Mouse (Mus musculus) adrenal gland (tissue): ENCODE data around the gene Tab1.

Source experiments
- intact Hi-C: fragments of 180-260 bp; cut with DNase I; formaldehyde crosslinking; loops from one replicate; pipeline ENCODE4 v1.15.1; 2025

Tab1 gene

GRCm38 (mm10) chr15:80191585-80192245 is 58.8 kb downstream of the Tab1 start:
- intact Hi-C loops: no loop called here

- intact Hi-C loops: no loop called here
Measured at GRCm38 (mm10) chr15:80192246-80192585, 59.3 kb downstream of the Tab1 start.

GRCm38 (mm10) chr15:80192847-80193246 is 59.9 kb downstream of the Tab1 start:
- intact Hi-C loops: no loop called here

- intact Hi-C loops: no loop called here
Measured at GRCm38 (mm10) chr15:80199556-80199955, 66.6 kb downstream of the Tab1 start.

GRCm38 (mm10) chr15:80202111-80202775 is 69.3 kb downstream of the Tab1 start:
- intact Hi-C loops: no loop called here

GRCm38 (mm10) chr15:80203406-80203805 is 70.5 kb downstream of the Tab1 start:
- intact Hi-C loops: no loop called here

- intact Hi-C loops: no loop called here
Measured at GRCm38 (mm10) chr15:80206057-80206565, 73.2 kb downstream of the Tab1 start.

GRCm38 (mm10) chr15:80208446-80208845 is 75.5 kb downstream of the Tab1 start:
- intact Hi-C loops: no loop called here
